Mouse (Mus musculus): Measurements from ENCODE around the gene Tmem116.
"Not testable (repeated sequence)": the region's sequence is repeated elsewhere in the genome, so short reads cannot be mapped to it uniquely, and the experiment has no call there.

GRCm38 (mm10) chr5:121519758-121520157, 68.1 kb downstream of the Tmem116 start:
- not testable (repeated sequence) for TF ChIP-seq NRF1 (IDR thresholded peaks at IDR 0.05; ENCODE audit: low read depth, low read length); CTCF (conservative IDR thresholded peaks at IDR 0.05 in 1 of 2, IDR thresholded peaks at IDR 0.05 in 1 of 2; ENCODE audit: low read depth in 2 of 2, low read length in 2 of 2); POLR2A (IDR thresholded peaks at IDR 0.05; ENCODE audit: low read depth, low read length); USF1 (IDR thresholded peaks at IDR 0.05; ENCODE audit: low read depth, low read length)

All from CH12.LX (cell line).